In the genomic region with DNA sequence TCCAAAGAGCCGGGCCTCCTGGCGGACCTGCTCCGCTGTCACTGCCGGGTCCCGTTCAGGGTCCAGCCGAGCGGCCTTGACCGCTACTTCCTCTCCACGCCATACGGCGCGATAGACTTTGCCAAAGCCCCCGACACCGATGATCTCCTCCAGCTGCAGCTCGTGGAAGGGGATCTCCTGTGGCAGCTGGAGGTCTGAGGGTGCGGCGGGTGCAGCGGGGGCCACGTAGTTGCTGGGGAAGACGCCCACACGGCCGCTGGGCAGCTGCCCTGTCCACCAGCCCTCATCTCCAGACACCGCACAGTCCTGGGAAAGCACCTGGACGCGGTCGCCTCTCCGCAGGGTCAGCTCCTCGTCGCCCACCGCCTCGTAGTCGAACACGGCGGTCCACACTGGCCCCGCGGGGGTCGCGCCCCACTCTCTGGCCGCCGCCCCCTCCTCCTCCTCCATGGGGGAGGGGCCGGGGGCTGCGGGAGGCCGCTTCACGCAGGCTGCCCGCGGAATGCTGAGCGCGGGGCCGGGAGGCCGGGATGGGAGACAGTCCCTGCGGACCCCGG, we compare ENCODE assay signal across 7 mouse cellular contexts. TPM values are rescaled to one million over a fixed set of nuclear protein-coding genes. Genes with fewer than 3 reads are reported as not detected.
DNase-seq lines count a peak whose midpoint lies in the region; ATAC-seq and TF ChIP-seq lines count a peak whose summit lies in the region.

No protein-coding gene starts in this region.

- peak overlapping the region; percentile 100 for H3K4me2 ChIP-seq in liver, embryonic 11.5 days
- peak overlapping the region; percentile 96 for H3K4me2 ChIP-seq in neural tube, embryonic 14.5 days (ENCODE audit: low read depth, low read length)

- no peaks in the 10 kb centered on the region; the same call in 1 of the 2 replicates for H3K27me3 ChIP-seq in spleen, adult 2 months (ENCODE audit: control insufficient read depth, insufficient read depth, low read length)
- no peaks in the 10 kb centered on the region for H3K27me3 ChIP-seq in liver, embryonic 11.5 days (replicated peaks; ENCODE audit: control insufficient read depth, insufficient read depth, low read length)
- H3K27me3 ChIP-seq in neural tube, embryonic 14.5 days (ENCODE audit: control insufficient read depth, insufficient read depth, low read length): no peaks in the 10 kb centered on the region

- peak; percentile 33 for ATAC-seq in common myeloid progenitor, adult 5-6 weeks (replicated peaks; ENCODE audit: low read depth, poor library complexity, severe bottlenecking)
- no peak for ATAC-seq in liver, embryonic 11.5 days (replicated peaks; ENCODE audit: low FRiP score)
- peak; percentile 29 for ATAC-seq in neural tube, embryonic 14.5 days (ENCODE audit: low read depth)

- H3K9me3 ChIP-seq in liver, embryonic 11.5 days (ENCODE audit: control insufficient read depth, low read length): no peaks in the 10 kb centered on the region
- no peaks in the 10 kb centered on the region for H3K9me3 ChIP-seq in neural tube, embryonic 14.5 days (ENCODE audit: control insufficient read depth, low read length)

- no peak for TF ChIP-seq POLR2A in spleen, adult 2 months (IDR thresholded peaks at IDR 0.05; ENCODE audit: low read depth, low read length)

- no peak for TF ChIP-seq CTCF in spleen, adult 2 months (IDR thresholded peaks at IDR 0.05; ENCODE audit: extremely low read depth, insufficient read depth, insufficient read length, insufficient replicate concordance)

- H3K27ac ChIP-seq in spleen, adult 2 months (ENCODE audit: insufficient read depth, low read length): no peak overlapping the region
- no peak overlapping the region for H3K27ac ChIP-seq in liver, embryonic 11.5 days (ENCODE audit: low read depth, low read length)
- no peak overlapping the region for H3K27ac ChIP-seq in neural tube, embryonic 14.5 days (ENCODE audit: low read depth, low read length)

- no peaks in the 10 kb centered on the region for H3K36me3 ChIP-seq in spleen, adult 2 months (ENCODE audit: control insufficient read depth, insufficient read depth, low read length)
- H3K36me3 ChIP-seq in liver, embryonic 11.5 days (ENCODE audit: control insufficient read depth, insufficient read depth, low read length): no peaks in the 10 kb centered on the region
- no peaks in the 10 kb centered on the region for H3K36me3 ChIP-seq in neural tube, embryonic 14.5 days (ENCODE audit: control insufficient read depth, insufficient read depth, low read length)

- peak in 1 of 2 experiments; percentile 19 for DNase-seq in spleen, adult 2 months (ENCODE audit: low read depth in 1 of 2, low spot score in 2 of 2)
- DNase-seq in spleen, postnatal 36 days (ENCODE audit: low spot score in 2 of 2): no peak
- DNase-seq in heart, postnatal 36 days: peak; percentile 8 to 24
- no peak for DNase-seq in liver, embryonic 11.5 days (ENCODE audit: low spot score)
- no peak for DNase-seq in adipocyte (ENCODE audit: low spot score)

- intact Hi-C loops in heart, postnatal 36 days (cut with DNase I): loop anchor here (5.0 kb wide), 1 partner anchor 316 kb away; a partner anchor contains a TSS

- H3K9ac ChIP-seq in liver, embryonic 11.5 days (ENCODE audit: low read depth, low read length): peak overlapping the region; percentile 68
- peak overlapping the region; percentile 94 for H3K9ac ChIP-seq in neural tube, embryonic 14.5 days (replicated peaks; ENCODE audit: low read depth, low read length)

- WGBS in spleen, adult 2 months: 2% methylated on average over 49 of the region's 52 CpGs
- WGBS in liver, embryonic 11.5 days: 2% methylated on average over 48 of the region's 52 CpGs
- under 1% methylated on average over 51 of the region's 52 CpGs for WGBS in neural tube, embryonic 14.5 days

- peaks cover 8% of the 10 kb centered on the region for H3K4me1 ChIP-seq in spleen, adult 2 months (ENCODE audit: control insufficient read depth, insufficient read depth, insufficient read length)
- peaks cover 9% of the 10 kb centered on the region for H3K4me1 ChIP-seq in liver, embryonic 11.5 days (replicated peaks; ENCODE audit: control insufficient read depth, insufficient read depth, low read length)
- peaks cover 23% of the 10 kb centered on the region for H3K4me1 ChIP-seq in neural tube, embryonic 14.5 days (ENCODE audit: control insufficient read depth, insufficient read depth, low read length)

- peak overlapping the region; percentile 64 for H3K4me3 ChIP-seq in spleen, adult 2 months (ENCODE audit: extremely low read depth, insufficient read depth, insufficient read length)
- H3K4me3 ChIP-seq in liver, embryonic 11.5 days (ENCODE audit: low read depth, low read length): peak overlapping the region; percentile 80
- H3K4me3 ChIP-seq in neural tube, embryonic 14.5 days (ENCODE audit: low read depth, low read length): peak overlapping the region; percentile 89

RNA-seq across cellular contexts. Expression of a gene that starts 0.7 kb away (rescaled TPM):
- 16.1 and 22.2 TPM in 2 replicates for polyA plus RNA-seq in spleen, adult 2 months (2012; rRNA removed)
- 1.8 and 3.3 TPM in 2 replicates for total RNA-seq in common myeloid progenitor, adult 5-6 weeks (2017)
- total RNA-seq in heart, postnatal 36 days (2021): 10 to 100 TPM; 20.6 to 23.1 TPM
- polyA plus RNA-seq in liver, embryonic 11.5 days (2014; fragmentation: Nextera tagmentation; extraction: Ambion mirVana): 4.8 and 5.6 TPM in 2 replicates
- polyA plus RNA-seq in neural tube, embryonic 14.5 days (2014; fragmentation: Nextera tagmentation; extraction: Ambion mirVana): 17.0 and 22.3 TPM in 2 replicates

RNA-seq across cellular contexts. Expression of a gene that starts 15.5 kb away (rescaled TPM):
- 0.06 and 0.13 TPM in 2 replicates for polyA plus RNA-seq in spleen, adult 2 months (2012; rRNA removed)
- 0.63 and 0.73 TPM in 2 replicates for total RNA-seq in common myeloid progenitor, adult 5-6 weeks (2017)
- total RNA-seq in heart, postnatal 36 days (2021): under 1 TPM; 0.44 to 0.60 TPM
- 1.6 and 3.0 TPM in 2 replicates for polyA plus RNA-seq in liver, embryonic 11.5 days (2014; fragmentation: Nextera tagmentation; extraction: Ambion mirVana)
- 12.2 and 13.1 TPM in 2 replicates for polyA plus RNA-seq in neural tube, embryonic 14.5 days (2014; fragmentation: Nextera tagmentation; extraction: Ambion mirVana)

RNA-seq across cellular contexts. Expression of a gene that starts 19.9 kb away (rescaled TPM):
- not detected in 2 replicates for polyA plus RNA-seq in spleen, adult 2 months (2012; rRNA removed)
- total RNA-seq in common myeloid progenitor, adult 5-6 weeks (2017): 0.29 TPM in 1 of 2 replicates, not detected in the other
- not detected for total RNA-seq in heart, postnatal 36 days (2021)
- not detected in 2 replicates for polyA plus RNA-seq in liver, embryonic 11.5 days (2014; fragmentation: Nextera tagmentation; extraction: Ambion mirVana)
- polyA plus RNA-seq in neural tube, embryonic 14.5 days (2014; fragmentation: Nextera tagmentation; extraction: Ambion mirVana): 80.3 and 111 TPM in 2 replicates

RNA-seq across cellular contexts. Expression of a gene that starts 57.5 kb away (rescaled TPM):
- 1.2 TPM in 2 replicates for polyA plus RNA-seq in spleen, adult 2 months (2012; rRNA removed)
- total RNA-seq in common myeloid progenitor, adult 5-6 weeks (2017): 12.5 and 13.2 TPM in 2 replicates
- total RNA-seq in heart, postnatal 36 days (2021): 1 to 10 TPM; 7.9 to 8.3 TPM
- polyA plus RNA-seq in liver, embryonic 11.5 days (2014; fragmentation: Nextera tagmentation; extraction: Ambion mirVana): 15.8 and 17.5 TPM in 2 replicates
- polyA plus RNA-seq in neural tube, embryonic 14.5 days (2014; fragmentation: Nextera tagmentation; extraction: Ambion mirVana): 98.5 and 117 TPM in 2 replicates

Comparison
In these comparisons a context has a peak if more than half of its experiments do, and no peak if none do; other contexts are left out.
1. DNase-seq: peak in heart, postnatal 36 days (2 of 2); none in spleen, postnatal 36 days (0 of 2), liver, embryonic 11.5 days (single experiment) and adipocyte (single experiment).
2. RNA of a gene that starts 19.9 kb away (polyA plus RNA-seq): 80.3 to 111 TPM in neural tube, embryonic 14.5 days; not detected in spleen, adult 2 months and not detected in liver, embryonic 11.5 days; every median in the first group is over 10 times any median in the second.
3. Peak in every context shown above with its lines, with median percentiles within 50 percentile points of each other: H3K4me3 ChIP-seq.